Mouse (Mus musculus): ENCODE results near the gene Pla2g3. TPM values are rescaled to one million over a fixed set of nuclear protein-coding genes. Genes with fewer than 3 reads are reported as not detected.

The Pla2g3 gene
- total RNA-seq, 1 experiment, result not detected

DNA sequence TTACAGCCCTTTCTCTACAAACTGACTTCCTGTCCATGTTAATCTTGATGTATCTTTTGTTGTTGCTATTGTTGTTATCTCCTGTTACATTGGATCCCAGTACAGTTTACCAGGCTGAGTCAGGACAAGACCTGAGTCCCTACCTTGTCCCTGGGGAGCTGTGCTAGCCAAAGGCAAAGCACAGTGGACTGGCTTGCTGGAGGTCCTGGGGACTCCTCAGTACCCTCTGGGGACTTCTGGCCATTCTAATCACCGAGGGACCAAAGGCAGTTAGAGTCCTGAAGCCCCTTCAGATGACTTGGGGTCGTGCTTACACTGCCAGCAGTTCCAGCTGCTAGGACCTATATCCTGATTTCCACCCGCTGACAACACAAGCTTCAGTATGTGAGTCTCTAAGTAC, 33.6 kb upstream of the Pla2g3 start:
- in situ Hi-C loops (cut with MboI; ENCODE audit: low sequenced_read_pairs in 2 of 2, unreplicated experiment in 2 of 2), result no loop called here

DNA sequence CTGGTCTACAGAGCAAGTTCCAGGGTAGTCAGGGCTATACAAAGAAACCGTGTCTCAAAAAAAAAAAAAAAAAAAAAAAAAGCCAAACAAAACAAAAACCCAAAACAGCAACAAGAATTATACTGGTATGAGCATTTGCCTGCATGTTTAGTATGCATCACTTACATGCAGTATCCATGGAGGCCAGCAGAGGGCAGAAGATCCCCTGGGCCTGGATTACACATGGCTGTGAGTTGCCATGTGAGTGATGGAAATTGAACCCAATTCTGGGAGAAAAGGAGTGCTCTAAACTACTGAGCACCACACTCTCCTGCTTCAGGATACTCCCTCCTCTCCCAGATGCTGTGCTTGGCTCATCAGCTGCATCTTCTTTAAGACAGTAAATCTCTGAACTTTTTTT, 31.7 kb upstream of the Pla2g3 start:
- H3K4me3 ChIP-seq (ENCODE audit: insufficient read depth in 1 of 2, low read depth in 1 of 2, low read length in 2 of 2, poor library complexity in 1 of 2, severe bottlenecking in 1 of 2), result no peak overlapping the region
- no peak overlapping the region for H3K27ac ChIP-seq (ENCODE audit: insufficient read depth, low read depth, low read length, poor library complexity, severe bottlenecking)
- H3K9ac ChIP-seq (ENCODE audit: insufficient read depth, low read depth, low read length, poor library complexity, severe bottlenecking), result no peak overlapping the region
- H3K4me1 ChIP-seq (ENCODE audit: control insufficient read depth in 2 of 2, insufficient read depth in 2 of 2, low read length in 2 of 2, poor library complexity in 1 of 2), result peaks cover 3 to 8% of the 10 kb centered on the region in 2 experiments; a peak in 2 of 4 replicates
- peak; percentile 70 for DNase-seq (ENCODE audit: low read depth, low spot score)
- TF ChIP-seq ZNF384 (IDR thresholded peaks at IDR 0.05; ENCODE audit: low read depth, low read length) (no peak), ZC3H11A (IDR thresholded peaks at IDR 0.05; ENCODE audit: borderline replicate concordance, low read depth, low read length) (peak; percentile 31; the same call in 1 of the 2 replicates)
- no peaks in the 10 kb centered on the region for H3K9me3 ChIP-seq (ENCODE audit: control insufficient read depth, insufficient read depth, low read depth, low read length)
- no peaks in the 10 kb centered on the region for H3K36me3 ChIP-seq (ENCODE audit: control insufficient read depth, insufficient read depth, low read length, poor library complexity, severe bottlenecking)
- in situ Hi-C loops (cut with MboI; ENCODE audit: low sequenced_read_pairs in 2 of 2, unreplicated experiment in 2 of 2), result no loop called here

More for the DNA sequence above, 33.6 kb upstream of the Pla2g3 start:
- Histone ChIP-seq H3K36me3 (ENCODE audit: control insufficient read depth, insufficient read depth, low read length, poor library complexity, severe bottlenecking) (no peaks in the 10 kb centered on the region), H3K4me3 (ENCODE audit: insufficient read depth in 1 of 2, low read depth in 1 of 2, low read length in 2 of 2, poor library complexity in 1 of 2, severe bottlenecking in 1 of 2) (no peak overlapping the region), H3K27ac (ENCODE audit: insufficient read depth, low read depth, low read length, poor library complexity, severe bottlenecking) (no peak overlapping the region), H3K9ac (ENCODE audit: insufficient read depth, low read depth, low read length, poor library complexity, severe bottlenecking) (no peak overlapping the region), H3K9me3 (ENCODE audit: control insufficient read depth, insufficient read depth, low read depth, low read length) (no peaks in the 10 kb centered on the region), H3K4me1 (ENCODE audit: control insufficient read depth in 2 of 2, insufficient read depth in 2 of 2, low read length in 2 of 2, poor library complexity in 1 of 2) (peaks cover 3 to 8% of the 10 kb centered on the region in 2 experiments; a peak in 2 of 4 replicates)
- no peak for DNase-seq (ENCODE audit: low read depth, low spot score)
- TF ChIP-seq ZNF384 (IDR thresholded peaks at IDR 0.05; ENCODE audit: low read depth, low read length), result no peak
- no peak for TF ChIP-seq MAFK (IDR thresholded peaks at IDR 0.05; ENCODE audit: insufficient read depth, low read depth, low read length)

DNA sequence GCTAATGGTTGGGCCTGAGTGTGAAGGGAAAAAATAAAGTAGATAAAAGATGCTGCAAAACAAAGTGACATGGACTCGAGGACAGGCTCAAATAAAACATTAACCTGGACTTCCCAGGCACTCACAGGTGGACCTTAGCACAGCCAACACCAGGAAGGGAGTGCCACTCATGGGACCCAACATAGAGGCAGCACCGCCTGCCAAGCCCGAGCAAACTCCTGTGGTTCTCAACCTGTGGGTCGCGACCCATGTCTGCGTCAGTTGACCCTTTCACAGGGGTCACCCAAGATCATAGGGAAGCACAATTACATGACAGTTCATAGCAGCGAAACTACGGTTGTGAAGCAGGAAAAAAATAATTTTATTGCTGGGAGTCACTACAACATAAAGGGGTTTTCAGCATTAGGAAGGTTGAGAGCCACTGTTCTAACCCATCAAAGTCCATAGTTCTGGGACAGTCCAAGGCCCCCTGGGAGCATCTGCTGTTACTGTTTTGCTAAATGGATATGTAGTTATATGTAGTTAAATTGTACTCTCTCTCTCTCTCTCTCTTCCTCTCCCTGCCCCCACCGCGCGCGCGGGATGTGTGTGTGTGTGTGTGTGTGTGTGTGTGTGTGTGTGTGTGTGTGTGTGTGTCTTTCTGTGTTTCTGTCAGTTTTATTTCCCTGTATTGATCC, 29.5 kb upstream of the Pla2g3 start:
- TF ChIP-seq HCFC1 (IDR thresholded peaks at IDR 0.05; ENCODE audit: borderline replicate concordance, insufficient read depth, low read length) (no peak), CHD2 (IDR thresholded peaks at IDR 0.05; ENCODE audit: low read depth, low read length) (peak; percentile 95), ZC3H11A (IDR thresholded peaks at IDR 0.05; ENCODE audit: borderline replicate concordance, low read depth, low read length) (no peak), MAFK (IDR thresholded peaks at IDR 0.05; ENCODE audit: insufficient read depth, low read depth, low read length) (no peak), ZNF384 (IDR thresholded peaks at IDR 0.05; ENCODE audit: low read depth, low read length) (no peak)
- in situ Hi-C loops (cut with MboI; ENCODE audit: low sequenced_read_pairs in 2 of 2, unreplicated experiment in 2 of 2), result no loop called here
- Histone ChIP-seq H3K4me1 (ENCODE audit: control insufficient read depth in 2 of 2, insufficient read depth in 2 of 2, low read length in 2 of 2, poor library complexity in 1 of 2) (peaks cover 3 to 5% of the 10 kb centered on the region in 2 experiments; a peak in 1 of 4 replicates), H3K9me3 (ENCODE audit: control insufficient read depth, insufficient read depth, low read depth, low read length) (no peaks in the 10 kb centered on the region), H3K36me3 (ENCODE audit: control insufficient read depth, insufficient read depth, low read length, poor library complexity, severe bottlenecking) (no peaks in the 10 kb centered on the region), H3K9ac (ENCODE audit: insufficient read depth, low read depth, low read length, poor library complexity, severe bottlenecking) (no peak overlapping the region), H3K27ac (ENCODE audit: insufficient read depth, low read depth, low read length, poor library complexity, severe bottlenecking) (no peak overlapping the region), H3K4me3 (ENCODE audit: insufficient read depth in 1 of 2, low read depth in 1 of 2, low read length in 2 of 2, poor library complexity in 1 of 2, severe bottlenecking in 1 of 2) (no peak overlapping the region)
- no peak for DNase-seq (ENCODE audit: low read depth, low spot score)

DNA sequence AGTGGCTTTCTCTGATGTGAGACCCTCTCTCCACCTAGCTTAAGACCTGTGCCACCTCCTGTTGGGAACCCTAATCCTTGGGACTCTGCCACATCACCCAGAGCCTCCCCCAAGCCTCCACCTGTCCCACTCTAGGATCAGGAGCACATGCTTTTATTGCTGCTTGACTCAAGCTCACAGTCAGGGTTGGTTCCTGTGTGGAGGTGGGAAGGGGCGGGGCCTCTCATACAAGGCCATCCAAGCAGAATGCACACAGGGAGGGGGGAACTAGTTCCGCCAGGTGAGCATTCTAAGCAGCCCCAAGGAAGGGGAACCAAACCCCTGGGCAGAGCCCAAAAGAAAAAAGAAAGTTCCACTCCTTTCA, 29.0 kb upstream of the Pla2g3 start:
- TF ChIP-seq MAFK (IDR thresholded peaks at IDR 0.05; ENCODE audit: insufficient read depth, low read depth, low read length), result no peak
- no peak for TF ChIP-seq ZNF384 (IDR thresholded peaks at IDR 0.05; ENCODE audit: low read depth, low read length)
- no peak for TF ChIP-seq ZC3H11A (IDR thresholded peaks at IDR 0.05; ENCODE audit: borderline replicate concordance, low read depth, low read length)
- no peak overlapping the region for H3K9ac ChIP-seq (ENCODE audit: insufficient read depth, low read depth, low read length, poor library complexity, severe bottlenecking)
- in situ Hi-C loops (cut with MboI; ENCODE audit: low sequenced_read_pairs in 2 of 2, unreplicated experiment in 2 of 2), result no loop called here

DNA sequence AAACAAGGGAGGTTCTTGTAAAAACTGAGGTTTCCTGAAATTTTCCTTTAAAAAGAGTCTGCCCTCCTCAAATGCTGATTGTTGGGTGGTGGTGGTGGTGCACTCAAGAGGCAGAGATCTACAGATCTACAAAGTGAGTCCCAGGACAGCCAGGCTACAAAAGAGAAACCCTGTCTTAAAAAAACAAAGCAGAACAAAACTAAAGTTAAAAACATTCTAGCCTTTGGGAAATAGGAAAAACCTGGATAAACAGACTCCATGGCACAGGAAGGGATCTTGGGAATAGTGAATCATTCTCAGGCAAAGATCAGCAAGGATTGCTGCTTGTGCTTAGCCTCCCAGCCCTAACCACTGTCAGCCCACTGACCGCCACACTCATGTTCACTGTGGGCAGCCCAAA, 25.2 kb upstream of the Pla2g3 start:
- in situ Hi-C loops (cut with MboI; ENCODE audit: low sequenced_read_pairs in 2 of 2, unreplicated experiment in 2 of 2), result no loop called here
- no peak overlapping the region for H3K27ac ChIP-seq (ENCODE audit: insufficient read depth, low read depth, low read length, poor library complexity, severe bottlenecking)

More for the DNA sequence above, 29.0 kb upstream of the Pla2g3 start:
- Histone ChIP-seq H3K27ac (ENCODE audit: insufficient read depth, low read depth, low read length, poor library complexity, severe bottlenecking) (no peak overlapping the region), H3K4me1 (ENCODE audit: control insufficient read depth in 2 of 2, insufficient read depth in 2 of 2, low read length in 2 of 2, poor library complexity in 1 of 2) (peaks cover 3 to 5% of the 10 kb centered on the region in 2 experiments; a peak in 1 of 4 replicates), H3K4me3 (ENCODE audit: insufficient read depth in 1 of 2, low read depth in 1 of 2, low read length in 2 of 2, poor library complexity in 1 of 2, severe bottlenecking in 1 of 2) (no peak overlapping the region), H3K36me3 (ENCODE audit: control insufficient read depth, insufficient read depth, low read length, poor library complexity, severe bottlenecking) (no peaks in the 10 kb centered on the region), H3K9me3 (ENCODE audit: control insufficient read depth, insufficient read depth, low read depth, low read length) (no peaks in the 10 kb centered on the region)
- DNase-seq (ENCODE audit: low read depth, low spot score), result no peak

More for the DNA sequence above, 25.2 kb upstream of the Pla2g3 start:
- H3K4me3 ChIP-seq (ENCODE audit: insufficient read depth in 1 of 2, low read depth in 1 of 2, low read length in 2 of 2, poor library complexity in 1 of 2, severe bottlenecking in 1 of 2), result no peak overlapping the region
- no peaks in the 10 kb centered on the region for H3K36me3 ChIP-seq (ENCODE audit: control insufficient read depth, insufficient read depth, low read length, poor library complexity, severe bottlenecking)
- no peak for DNase-seq (ENCODE audit: low read depth, low spot score)
- H3K4me1 ChIP-seq (ENCODE audit: control insufficient read depth in 2 of 2, insufficient read depth in 2 of 2, low read length in 2 of 2, poor library complexity in 1 of 2), result peaks cover 3% of the 10 kb centered on the region in 2 experiments; a peak in 1 of 4 replicates
- no peak for TF ChIP-seq CHD2 (IDR thresholded peaks at IDR 0.05; ENCODE audit: low read depth, low read length)
- H3K9ac ChIP-seq (ENCODE audit: insufficient read depth, low read depth, low read length, poor library complexity, severe bottlenecking), result no peak overlapping the region
- H3K9me3 ChIP-seq (ENCODE audit: control insufficient read depth, insufficient read depth, low read depth, low read length), result no peaks in the 10 kb centered on the region

All from ES-E14 (cell line).